Mouse (Mus musculus) spleen, adult 2 months (tissue): ENCODE data around the gene Tox3. TPM values are rescaled to one million over a fixed set of nuclear protein-coding genes. Genes with fewer than 3 reads are reported as not detected.

ENCODE experiments used
- DNase-seq, 2 experiments: peaks; one replicate each; pipeline versions ENCODE4 v3.0.0 to v3.0.0-alpha.2; 2012 to 2021; ENCODE audit warnings: low spot score in 2 of 2, low read depth in 1 of 2
- H3K27ac ChIP-seq: fragments of 200-500 bp; 2 replicates; pipeline ENCODE4 v1.5.1; 2012; ENCODE audit warnings: low read length, inconsistent platforms; ENCODE audit not compliant: insufficient read depth
- H3K27me3 ChIP-seq: fragments of 200-500 bp; 2 replicates; pipeline ENCODE4 v1.6.1; 2012; ENCODE audit warnings: mild to moderate bottlenecking, moderate library complexity, low read length, inconsistent platforms; ENCODE audit not compliant: control insufficient read depth, insufficient read depth
- H3K36me3 ChIP-seq: fragments of 200-500 bp; 2 replicates; pipeline ENCODE4 v1.6.1; 2012; ENCODE audit warnings: mild to moderate bottlenecking, low read length, inconsistent platforms; ENCODE audit not compliant: control insufficient read depth, insufficient read depth
- H3K4me1 ChIP-seq: fragments of 200-500 bp; 2 replicates; pipeline ENCODE4 v1.6.1; 2011; ENCODE audit warnings: inconsistent platforms; ENCODE audit not compliant: control insufficient read depth, insufficient read depth, insufficient read length
- H3K4me3 ChIP-seq: fragments of 200-500 bp; 2 replicates; pipeline ENCODE4 v1.5.1; 2011; ENCODE audit warnings: mild to moderate bottlenecking, inconsistent platforms; ENCODE audit not compliant: insufficient read depth, insufficient read length; ENCODE audit errors: extremely low read depth
- CTCF ChIP-seq: fragments of 200-500 bp; IDR thresholded peaks from 2 replicates; pipeline ENCODE4 v1.5.1; 2011; ENCODE audit warnings: mild to moderate bottlenecking, inconsistent platforms; ENCODE audit not compliant: insufficient read depth, insufficient read length, insufficient replicate concordance; ENCODE audit errors: extremely low read depth
- POLR2A ChIP-seq: fragments of 200-500 bp; IDR thresholded peaks from 2 replicates; pipeline ENCODE4 v1.6.1; 2011; ENCODE audit warnings: low read depth, low read length, inconsistent platforms
- WGBS: fragments of 180-500 bp; shearing (Covaris S2); methylation state at CpG from one replicate; pipeline ENCODE4 v1.1.7; 2018; 5-methylcytosine and 5-hydroxymethylcytosine counted together
- polyA plus RNA-seq: library from polyadenylated mRNA; depleted of rRNA; stranded (reverse); fragments of >200 nt; gene quantifications from 2 replicates; pipeline ENCODE4 v1.2.3, GENCODE M21; 2012

The Tox3 gene
- polyA plus RNA-seq, 1 experiment, result 0.08 TPM

DNA sequence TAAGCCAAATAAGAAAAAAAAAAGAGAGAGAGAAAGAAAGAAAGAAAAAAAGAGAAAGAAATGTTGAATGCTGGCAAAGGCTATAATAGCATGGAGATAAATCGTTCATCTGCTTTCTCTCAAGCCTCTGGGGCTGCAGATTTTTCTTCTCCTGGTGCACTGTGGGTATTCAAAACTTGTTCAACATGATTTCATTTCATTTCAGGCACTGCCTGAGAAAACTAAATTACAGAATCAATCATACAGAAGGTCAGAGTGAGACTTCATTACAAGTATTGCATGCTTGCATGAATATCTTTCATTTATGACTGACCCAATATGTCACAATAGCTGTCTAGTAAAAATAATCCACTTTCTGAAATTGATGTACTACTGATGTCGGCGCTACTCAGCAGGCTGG, 81.2 kb downstream of the Tox3 start:
- no peak overlapping the region for H3K4me3 ChIP-seq
- no peak overlapping the region for H3K27ac ChIP-seq
- H3K4me1 ChIP-seq, result no peaks in the 10 kb centered on the region
- no peaks in the 10 kb centered on the region for H3K27me3 ChIP-seq
- 85% methylated on average over 3 of the region's 3 CpGs for WGBS
- DNase-seq, result no peak
- no peaks in the 10 kb centered on the region for H3K36me3 ChIP-seq
- TF ChIP-seq POLR2A (no peak), CTCF (no peak)

DNA sequence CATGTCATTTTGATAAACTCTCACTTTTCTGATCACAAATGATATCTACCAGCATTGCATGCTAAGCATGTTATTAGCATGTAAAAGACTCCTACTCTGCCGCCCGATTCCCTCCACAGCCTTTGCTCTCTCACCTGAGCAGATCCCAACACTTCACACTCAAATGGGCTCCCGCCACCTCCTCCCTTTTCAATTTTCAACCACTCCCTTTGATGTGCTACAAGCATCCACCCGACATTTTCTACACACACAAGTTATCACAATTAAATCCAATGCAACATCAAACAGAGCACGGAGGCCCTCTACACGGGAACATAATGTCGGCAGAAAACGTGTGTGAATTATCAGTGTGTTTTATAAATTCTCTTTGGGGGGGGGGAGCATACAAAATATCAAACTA, 81.9 kb downstream of the Tox3 start:
- Histone ChIP-seq H3K27ac (no peak overlapping the region), H3K4me1 (no peaks in the 10 kb centered on the region), H3K27me3 (no peaks in the 10 kb centered on the region), H3K36me3 (no peaks in the 10 kb centered on the region), H3K4me3 (no peak overlapping the region)
- 87% methylated on average over 8 of the region's 8 CpGs for WGBS
- DNase-seq, result no peak
- TF ChIP-seq POLR2A (no peak), CTCF (no peak)

DNA sequence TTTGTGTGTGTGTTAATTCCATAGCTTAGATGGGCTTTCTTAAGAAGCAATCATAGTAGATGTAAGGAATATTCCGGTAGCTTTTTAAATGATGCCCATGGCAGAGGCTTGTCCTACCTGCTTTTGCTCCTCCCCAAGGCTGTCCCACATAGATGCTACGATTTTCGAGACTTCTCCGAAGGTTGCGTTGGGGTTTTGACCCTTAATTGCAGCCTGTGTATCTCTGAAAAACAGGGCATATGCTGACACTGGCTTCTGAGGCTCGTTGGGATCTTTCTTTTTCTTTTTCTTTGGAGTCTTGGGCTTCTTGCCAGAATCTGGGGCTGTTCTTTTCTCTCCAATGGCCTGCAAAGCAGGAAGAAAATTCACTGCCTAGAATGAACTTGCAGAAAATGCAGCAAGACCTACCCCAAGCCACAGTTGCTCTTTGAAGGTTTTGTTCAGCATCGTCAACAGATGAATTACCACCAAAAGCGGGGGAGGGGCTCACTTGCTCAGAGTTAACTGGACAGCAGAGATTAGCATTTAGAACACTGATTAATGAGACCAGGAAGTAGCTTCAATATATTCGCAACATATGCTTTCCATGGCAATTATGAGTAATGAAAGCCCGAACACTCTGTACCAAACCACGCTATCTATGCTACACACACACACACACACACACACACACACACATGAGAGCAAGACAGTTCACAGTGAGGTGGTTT, 93.8 kb downstream of the Tox3 start:
- 85% methylated on average over 11 of the region's 11 CpGs for WGBS
- Histone ChIP-seq H3K27me3 (no peaks in the 10 kb centered on the region), H3K36me3 (no peaks in the 10 kb centered on the region), H3K4me1 (no peaks in the 10 kb centered on the region), H3K4me3 (no peak overlapping the region), H3K27ac (no peak overlapping the region)
- TF ChIP-seq CTCF (no peak), POLR2A (no peak)
- no peak for DNase-seq

DNA sequence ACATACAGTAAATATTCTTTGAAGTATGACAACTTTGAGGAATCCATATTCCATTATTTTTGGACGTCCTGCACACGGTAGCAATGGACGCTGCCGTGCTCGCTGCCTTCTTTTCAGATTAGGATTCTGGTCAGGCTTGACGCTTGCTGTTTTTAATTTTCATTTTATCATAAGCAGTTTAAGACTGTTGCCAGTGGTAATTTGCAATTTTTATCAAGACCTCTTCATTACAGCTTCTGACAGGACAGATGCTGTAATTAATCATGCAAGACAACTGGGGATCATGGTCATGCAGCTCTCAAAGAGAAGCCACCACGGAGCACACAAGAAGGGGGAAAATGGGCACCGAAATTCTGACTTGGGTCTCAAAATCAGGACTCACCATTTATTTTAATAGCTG, 101.8 kb downstream of the Tox3 start:
- TF ChIP-seq CTCF (no peak), POLR2A (no peak)
- Histone ChIP-seq H3K4me1 (no peaks in the 10 kb centered on the region), H3K36me3 (no peaks in the 10 kb centered on the region), H3K27me3 (no peaks in the 10 kb centered on the region), H3K27ac (no peak overlapping the region), H3K4me3 (no peak overlapping the region)
- WGBS, result 91% methylated on average over 8 of the region's 8 CpGs
- DNase-seq, result no peak

DNA sequence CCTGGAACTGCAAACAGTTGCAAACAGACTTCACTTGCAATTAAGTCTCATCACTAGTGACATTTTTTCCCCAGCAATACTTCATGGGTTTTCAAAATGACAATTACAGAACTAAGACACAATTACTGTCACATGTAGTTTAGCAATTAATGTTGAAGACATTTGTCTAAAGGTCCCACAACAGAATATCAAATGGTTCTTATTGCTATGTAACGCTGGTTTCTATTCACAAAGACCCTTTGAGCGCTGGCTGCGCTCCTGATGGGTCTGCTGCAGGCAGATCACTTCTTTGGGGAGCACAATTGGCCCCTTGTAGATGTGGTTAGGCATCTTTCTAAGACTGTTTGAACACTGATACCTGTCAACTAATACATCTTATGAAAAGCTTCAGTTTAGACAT, 102.3 kb downstream of the Tox3 start:
- Histone ChIP-seq H3K4me3 (no peak overlapping the region), H3K4me1 (no peaks in the 10 kb centered on the region), H3K27me3 (no peaks in the 10 kb centered on the region), H3K27ac (no peak overlapping the region), H3K36me3 (no peaks in the 10 kb centered on the region)
- no peak for DNase-seq
- TF ChIP-seq POLR2A (no peak), CTCF (no peak)
- 90% methylated on average over 3 of the region's 3 CpGs for WGBS

DNA sequence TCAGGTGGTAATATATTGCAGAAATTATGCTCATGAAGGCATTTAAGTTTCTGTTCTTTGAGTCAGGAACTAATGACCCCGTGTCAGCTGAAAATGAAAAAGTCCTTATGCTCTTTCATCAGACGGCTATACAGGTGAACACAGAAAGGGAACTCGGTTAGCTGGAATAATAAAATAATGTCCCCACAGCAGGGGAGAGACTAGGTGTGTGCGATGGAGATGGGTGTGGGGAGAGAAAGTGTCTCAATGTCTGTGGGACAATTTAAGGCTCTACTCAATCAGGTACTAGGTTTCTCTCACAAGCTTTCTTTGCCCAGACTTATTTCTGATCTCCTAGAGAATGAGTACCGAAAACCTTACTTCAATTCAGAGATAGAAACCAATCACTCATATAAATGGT, 103.0 kb downstream of the Tox3 start:
- TF ChIP-seq CTCF (no peak), POLR2A (no peak)
- Histone ChIP-seq H3K27me3 (no peaks in the 10 kb centered on the region), H3K4me1 (no peaks in the 10 kb centered on the region), H3K4me3 (no peak overlapping the region), H3K36me3 (no peaks in the 10 kb centered on the region), H3K27ac (no peak overlapping the region)
- DNase-seq, result no peak
- WGBS, result 88% methylated on average over 5 of the region's 5 CpGs

DNA sequence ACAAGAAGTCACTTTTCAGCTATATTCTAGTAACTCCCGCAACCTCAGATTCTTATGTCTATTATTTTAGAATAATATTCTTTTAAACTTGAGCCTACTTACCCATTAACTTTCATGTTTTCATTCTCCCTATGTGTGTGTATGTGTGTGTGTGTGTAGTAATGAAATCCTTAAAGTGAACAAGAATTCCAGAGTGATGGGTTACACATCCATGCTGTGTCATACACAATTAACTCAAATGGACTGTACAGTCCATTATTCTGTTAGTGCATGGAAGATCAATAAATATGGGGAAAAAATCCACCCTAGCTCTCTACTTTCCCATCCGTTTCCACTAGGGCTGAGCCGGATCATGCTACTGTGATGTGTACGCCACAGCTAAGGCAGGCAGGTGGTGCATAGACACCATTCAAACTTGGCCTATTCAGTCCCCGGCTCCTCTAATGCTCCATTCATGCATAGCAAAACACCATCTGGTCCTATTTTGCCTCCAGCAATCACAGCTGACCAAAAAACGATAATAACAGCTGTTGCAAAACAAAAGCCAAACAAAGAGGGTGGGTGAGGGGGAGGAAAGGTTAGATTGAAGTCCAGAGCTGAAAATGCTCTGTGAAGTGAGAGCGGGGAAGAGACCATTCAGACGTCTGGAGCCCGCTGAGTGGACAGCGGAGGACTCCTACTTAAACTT, 103.5 kb downstream of the Tox3 start:
- WGBS, result 83% methylated on average over 10 of the region's 10 CpGs
- Histone ChIP-seq H3K4me1 (no peaks in the 10 kb centered on the region), H3K4me3 (no peak overlapping the region), H3K36me3 (no peaks in the 10 kb centered on the region), H3K27ac (no peak overlapping the region), H3K27me3 (no peaks in the 10 kb centered on the region)
- TF ChIP-seq POLR2A (no peak), CTCF (no peak)
- no peak for DNase-seq
